Mouse (Mus musculus): ENCODE measurements around the gene Phyh. TPM values are rescaled to one million over a fixed set of nuclear protein-coding genes. Genes with fewer than 3 reads are reported as not detected.

Phyh gene
- total RNA-seq (2015): 79.9 and 87.4 TPM in 2 replicates
- 38.5 and 41.9 TPM in 2 replicates for total RNA-seq (2017)

DNA sequence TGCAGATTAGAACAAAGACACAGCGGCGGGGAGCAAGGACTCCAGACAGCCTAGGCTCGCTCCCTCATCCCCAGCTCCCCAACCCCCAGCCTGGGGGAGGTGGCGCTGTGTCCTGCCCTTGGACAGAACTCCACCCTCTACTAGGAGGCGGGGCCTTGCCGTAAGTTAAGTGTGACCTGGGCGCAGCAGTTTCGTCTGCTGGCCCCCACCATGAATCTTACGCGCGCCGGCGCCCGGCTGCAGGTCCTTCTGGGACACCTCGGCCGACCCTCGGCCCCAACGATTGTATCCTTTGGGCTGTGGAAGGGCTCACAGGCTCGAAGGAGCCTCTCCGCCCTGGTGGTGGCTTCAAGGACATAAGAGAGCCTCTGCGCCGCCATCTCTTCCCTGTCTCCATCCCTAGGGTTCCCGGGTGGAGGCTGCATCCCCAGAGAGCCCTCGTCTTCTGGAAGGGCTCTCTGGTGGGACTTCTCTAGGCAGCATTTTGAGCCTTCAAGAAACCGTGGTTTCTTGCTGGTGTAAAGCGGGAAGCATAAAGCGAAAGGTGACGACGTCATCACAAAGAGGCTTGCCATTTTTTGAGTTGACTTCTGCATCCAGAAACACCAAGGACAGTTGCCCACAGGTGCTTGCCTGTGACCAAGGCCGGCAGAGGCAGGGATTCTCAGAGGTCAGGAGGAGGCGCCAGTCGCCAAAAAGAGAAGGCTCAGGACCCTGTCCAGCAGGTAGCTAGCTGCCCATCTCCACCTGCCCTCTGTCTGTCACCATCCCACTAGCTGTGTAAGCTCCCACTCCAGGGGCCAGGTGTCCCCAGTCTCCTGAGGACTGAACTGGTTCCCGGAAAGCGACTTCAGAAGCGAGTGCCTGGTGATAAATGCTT is at the start of gene Phyh:
Gene Phyh, plus strand, starts transcription at position 160 of the 880 bp plus-strand sequence.
- peak; percentile 93 for ATAC-seq (replicated peaks; ENCODE audit: poor library complexity)

DNA sequence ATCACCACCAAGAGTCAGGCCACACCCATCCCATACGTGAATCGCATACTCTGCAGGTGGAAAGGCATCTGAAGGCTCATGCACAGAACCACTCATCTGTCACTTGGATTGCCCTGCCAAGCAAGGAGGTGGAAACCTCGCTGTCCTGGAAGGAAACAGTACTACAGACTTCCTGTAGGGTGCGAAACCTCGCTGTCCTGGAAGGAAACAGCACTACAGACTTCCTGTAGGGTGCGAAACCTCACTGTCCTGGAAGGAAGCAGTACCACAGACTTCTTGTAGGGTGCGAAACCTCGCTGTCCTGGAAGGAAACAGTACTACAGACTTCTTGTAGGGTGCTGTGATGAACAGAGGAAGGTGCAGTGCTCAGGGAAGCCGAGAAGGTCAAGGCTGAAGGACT is 46.1 kb upstream of the Phyh start:
- ATAC-seq (replicated peaks; ENCODE audit: poor library complexity): peak; percentile 47

DNA sequence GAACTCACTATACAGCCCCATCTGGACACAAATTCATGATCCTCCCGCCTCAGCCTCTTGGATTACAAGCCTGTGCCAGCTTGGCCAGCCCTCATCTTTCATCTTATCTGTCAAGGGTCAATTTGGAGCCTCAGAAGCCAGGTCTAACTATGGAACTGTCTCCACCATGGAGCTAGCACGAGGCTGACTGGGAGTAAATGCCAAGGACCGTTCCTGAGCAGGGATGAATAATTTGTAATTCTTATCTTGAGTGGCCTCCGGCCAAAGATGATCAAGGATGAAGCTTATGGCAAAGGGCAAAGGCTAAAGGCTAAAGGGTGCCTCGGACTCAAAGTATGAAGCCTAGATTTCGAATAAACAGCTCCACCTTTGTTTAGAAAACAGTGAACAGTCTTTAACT is 45.5 kb upstream of the Phyh start:
- ATAC-seq (replicated peaks; ENCODE audit: poor library complexity): no peak

DNA sequence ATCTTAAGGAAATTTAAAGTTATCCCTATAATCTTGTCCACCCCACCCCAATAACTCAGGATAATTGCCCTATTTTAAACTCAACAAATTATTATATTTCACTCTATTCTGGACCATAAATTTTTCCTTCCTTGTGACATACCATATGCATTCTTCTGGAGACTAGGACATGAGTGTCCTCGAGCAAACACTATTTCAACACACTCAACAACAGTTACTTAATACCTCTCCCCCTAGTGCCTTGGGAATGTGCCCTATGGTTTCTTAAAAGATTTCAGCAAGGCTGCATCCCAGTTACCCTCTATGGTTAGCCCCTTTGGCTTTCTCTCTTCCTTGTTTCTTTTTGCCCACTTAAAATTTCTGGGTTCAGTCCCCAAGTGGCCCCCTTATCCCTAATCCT is 43.7 kb upstream of the Phyh start:
- ATAC-seq (replicated peaks; ENCODE audit: poor library complexity): 0 out of 2 replicates have a peak, but pooled peaks have one; percentile 30

DNA sequence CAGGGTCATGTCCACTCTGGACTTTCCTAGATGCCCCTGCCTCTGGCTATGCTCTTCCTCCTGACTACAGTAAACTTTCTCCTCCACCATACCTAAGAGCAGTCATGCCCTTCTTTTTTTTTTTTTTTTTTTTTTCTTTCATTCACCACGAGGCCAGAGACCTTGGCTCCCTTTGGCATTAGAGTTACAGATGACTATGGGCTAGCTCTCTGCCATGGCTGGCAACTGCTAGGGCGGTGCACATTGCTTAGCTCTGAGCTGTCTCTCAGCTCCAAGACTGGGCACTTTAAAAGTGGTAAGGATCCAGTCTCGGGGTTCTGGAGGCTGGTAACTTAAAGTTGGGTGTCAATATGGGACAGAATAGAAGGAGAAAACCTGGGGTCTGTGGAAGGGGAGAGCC is 42.7 kb upstream of the Phyh start:
- no peak for ATAC-seq (replicated peaks; ENCODE audit: poor library complexity)

DNA sequence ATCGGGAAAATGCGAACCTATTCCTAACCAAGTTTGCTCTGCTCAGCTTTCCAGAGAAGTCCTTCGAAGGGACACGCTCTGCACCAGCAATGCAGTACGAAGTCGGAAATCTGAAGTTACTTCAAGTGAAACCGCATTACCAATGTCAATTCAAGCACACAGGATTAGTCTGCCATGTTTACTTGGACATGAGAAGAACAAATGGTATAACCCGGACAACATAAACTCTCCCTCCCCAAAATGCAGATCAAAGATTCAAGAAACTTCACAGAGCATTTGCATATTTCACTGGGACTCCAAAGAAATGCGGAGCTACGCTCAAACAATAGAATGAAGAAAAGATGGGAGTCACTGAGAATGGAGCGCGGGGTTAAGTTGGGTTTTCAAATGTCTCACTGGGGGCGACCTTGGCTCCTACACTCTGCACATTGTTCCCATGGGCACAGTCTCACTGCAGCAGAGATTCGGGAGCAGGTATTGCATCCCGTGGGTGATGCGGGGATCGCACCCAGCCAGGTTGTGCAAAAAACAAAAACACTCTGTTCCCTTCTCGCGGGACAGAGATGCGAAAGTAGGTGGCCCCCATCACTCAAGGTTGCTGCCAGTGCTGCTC is 38.0 kb upstream of the Phyh start:
- peak; percentile 45 for ATAC-seq (replicated peaks; ENCODE audit: poor library complexity)

DNA sequence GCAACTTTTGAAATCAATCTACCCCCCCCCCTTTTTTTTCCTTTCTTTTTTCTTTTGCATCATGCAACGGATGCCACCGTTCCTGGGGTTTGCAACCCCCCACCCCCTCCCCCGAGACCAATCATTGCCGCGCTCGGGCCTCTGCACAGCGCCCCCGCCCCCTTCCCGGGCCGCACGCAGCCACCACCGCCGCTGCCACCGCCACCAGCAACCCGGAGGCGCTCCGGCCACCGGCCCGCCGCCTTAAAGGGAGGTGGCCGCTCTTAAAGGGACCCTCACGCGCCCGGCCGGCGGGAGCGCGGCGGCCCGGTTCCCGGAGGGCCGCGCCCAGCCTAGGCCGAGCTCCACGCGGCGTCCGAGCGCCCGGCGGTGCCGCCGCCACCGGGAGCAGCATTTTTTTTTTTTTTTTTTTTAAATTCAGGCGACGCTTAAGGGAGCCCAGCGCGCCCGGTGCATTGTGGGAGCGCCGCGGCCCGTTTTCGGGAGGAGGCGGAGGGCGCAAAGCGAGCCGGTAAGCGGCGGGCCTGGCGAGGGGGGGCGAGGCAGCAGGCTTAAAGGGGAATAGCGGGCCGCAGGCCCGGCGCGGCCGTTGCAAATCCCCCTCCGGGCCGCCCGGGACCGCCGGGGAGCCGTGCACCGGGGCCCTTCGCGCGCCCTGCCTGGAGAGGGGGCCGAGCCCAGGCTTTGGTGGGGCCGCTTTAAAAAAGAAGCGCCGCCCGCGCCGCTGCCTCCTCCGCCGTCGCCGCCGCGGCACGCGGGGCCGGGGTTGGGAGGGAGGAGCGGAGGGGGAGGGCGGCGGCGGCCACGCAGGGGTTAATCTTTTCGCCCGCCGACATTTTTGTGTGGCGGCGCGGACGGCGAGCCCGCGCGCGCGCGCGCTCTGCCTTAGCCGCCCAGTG is 37.2 kb upstream of the Phyh start, which contains the start of gene Sephs1:
Gene Sephs1, plus strand, starts transcription at position 215 of the 899 bp plus-strand sequence.
- peak; percentile 79 for ATAC-seq (replicated peaks; ENCODE audit: poor library complexity)

DNA sequence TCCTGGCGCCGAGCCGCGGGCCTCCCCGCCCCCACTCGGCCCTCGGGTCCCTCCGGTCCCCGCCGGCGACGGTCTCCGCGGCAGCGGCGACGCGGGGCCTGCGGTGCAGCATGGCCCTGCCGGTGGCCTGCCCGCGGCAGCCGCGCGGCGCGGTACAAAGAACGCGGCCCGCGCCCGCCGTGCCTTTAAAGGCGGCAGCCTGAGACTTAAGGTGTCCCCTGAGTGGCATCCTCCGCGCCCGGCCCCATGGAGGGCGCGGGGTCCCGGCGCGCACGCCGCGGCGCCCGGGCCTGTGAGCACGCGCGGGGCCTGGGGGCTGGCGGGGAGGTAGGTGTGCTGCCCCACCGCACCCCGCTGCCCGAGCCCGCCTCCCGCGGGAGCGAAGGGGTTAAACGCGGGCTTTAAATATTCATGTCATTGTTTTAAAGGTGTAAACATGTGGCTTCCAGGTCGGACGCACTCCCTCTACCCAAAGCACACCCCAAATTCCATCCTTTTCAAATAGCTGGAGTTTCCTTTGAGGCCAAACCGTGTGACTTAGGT is 36.5 kb upstream of the Phyh start:
- peak; percentile 41 for ATAC-seq (replicated peaks; ENCODE audit: poor library complexity)

DNA sequence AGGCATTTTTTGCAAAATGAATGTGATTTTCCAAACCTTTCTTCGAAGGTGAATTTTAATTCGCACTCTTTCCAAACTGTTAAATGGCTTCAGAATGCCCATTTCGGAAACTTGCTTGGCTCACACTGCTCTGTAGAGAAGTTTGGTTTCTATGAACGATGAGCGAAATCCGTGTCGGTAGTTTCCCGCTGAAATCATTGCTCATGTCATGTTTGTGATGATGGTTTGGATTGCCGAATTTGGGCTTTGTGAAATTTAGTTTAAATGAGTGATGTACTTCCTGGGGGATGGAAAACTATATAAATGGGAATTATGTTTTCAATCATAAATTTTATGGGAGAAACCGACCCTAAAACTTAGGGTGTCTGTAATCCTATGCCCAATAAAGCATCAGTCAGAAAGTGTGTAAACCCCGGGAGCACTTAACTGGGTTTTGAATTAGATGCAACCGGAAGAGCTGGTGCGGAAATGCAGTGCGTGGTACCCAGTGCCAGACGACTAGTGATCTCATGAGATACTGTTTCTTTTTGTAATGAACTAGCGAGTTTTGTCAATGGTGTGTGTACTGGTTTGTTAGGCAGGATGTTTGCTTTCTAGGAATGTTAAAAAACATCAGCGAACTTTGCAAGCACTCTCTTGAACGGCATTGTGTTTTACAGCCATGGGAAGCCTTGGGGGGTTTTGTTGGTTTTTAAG is 35.7 kb upstream of the Phyh start:
- 0 out of 2 replicates have a peak, but pooled peaks have one; percentile 26 for ATAC-seq (replicated peaks; ENCODE audit: poor library complexity)

DNA sequence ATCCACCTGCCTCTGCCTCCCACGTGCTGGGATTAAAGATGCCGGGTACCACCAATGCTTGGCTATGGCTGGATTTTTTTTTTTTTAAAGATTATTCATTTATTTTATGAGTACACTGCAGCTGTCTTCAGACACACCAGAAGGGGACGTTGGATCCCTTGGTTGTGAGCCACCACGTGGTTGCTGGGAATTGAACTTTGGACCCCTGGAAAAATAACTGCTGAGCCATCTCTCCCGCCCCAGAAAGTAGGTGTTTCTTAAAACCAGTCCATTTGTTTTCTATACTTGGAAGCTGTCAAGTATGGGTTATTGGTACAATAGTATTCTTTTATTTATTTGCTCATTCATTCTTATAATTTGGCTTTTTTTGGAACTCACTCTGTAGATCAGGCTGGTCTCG is 31.9 kb upstream of the Phyh start:
- no peak for ATAC-seq (replicated peaks; ENCODE audit: poor library complexity)

DNA sequence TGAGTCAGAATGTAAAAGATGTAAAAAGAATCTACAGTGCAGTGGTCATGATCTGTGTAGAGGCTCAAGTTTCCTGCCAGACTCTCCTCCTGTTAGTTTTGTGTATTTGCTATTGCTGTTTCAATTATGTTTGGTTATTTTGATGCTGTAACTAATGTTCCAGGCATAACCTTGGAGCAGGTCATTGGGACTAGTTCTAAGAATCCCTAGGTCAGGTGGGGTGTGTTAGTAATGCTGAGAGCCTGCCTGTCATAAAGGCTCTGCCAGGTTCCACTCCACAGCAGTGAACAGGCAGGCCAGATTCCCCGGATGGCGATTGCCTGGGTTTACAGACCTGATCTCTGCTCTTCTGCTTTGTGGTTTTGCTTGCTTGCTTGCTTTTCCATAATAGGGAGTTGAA is 23.2 kb upstream of the Phyh start:
- ATAC-seq (replicated peaks; ENCODE audit: poor library complexity): no peak

DNA sequence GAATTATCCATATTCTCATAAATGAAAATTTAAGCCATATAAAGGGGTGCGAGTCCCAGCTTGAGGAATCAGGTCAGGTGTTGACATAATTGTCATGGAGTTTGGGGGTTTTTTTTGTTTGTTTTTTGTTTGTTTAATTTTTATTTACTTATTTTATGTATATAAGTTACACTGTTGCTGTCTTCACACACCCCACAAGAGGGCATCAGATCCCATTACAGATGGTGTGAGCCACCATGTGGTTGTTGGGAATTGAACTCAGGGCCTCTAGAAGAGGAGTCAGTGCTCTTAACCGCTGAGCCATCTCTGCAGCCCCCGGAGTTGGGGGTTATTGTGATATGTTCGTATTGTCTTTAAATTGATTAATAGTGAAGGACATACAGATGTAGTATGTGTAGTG is 21.8 kb upstream of the Phyh start:
- ATAC-seq (replicated peaks; ENCODE audit: poor library complexity): no peak

DNA sequence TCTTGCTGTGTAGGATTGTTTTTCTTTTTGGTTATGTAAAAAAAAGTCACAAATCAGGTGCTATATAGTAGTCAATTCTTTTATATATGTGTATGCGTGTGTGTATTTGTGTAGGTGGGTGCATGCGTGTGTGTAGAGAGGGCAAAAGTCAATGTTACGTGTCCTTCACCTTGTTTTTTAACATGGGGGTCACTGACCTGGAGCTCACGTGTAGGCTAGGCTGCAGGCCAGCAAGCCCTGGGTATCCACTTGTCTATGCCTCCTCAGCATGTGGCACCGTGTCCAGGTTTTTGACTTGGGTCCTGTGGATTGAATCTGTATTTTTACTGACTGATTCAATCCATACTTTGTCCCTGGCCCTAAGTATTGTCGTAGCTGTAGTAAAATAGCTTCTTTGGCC is 18.2 kb upstream of the Phyh start:
- ATAC-seq (replicated peaks; ENCODE audit: poor library complexity): no peak

DNA sequence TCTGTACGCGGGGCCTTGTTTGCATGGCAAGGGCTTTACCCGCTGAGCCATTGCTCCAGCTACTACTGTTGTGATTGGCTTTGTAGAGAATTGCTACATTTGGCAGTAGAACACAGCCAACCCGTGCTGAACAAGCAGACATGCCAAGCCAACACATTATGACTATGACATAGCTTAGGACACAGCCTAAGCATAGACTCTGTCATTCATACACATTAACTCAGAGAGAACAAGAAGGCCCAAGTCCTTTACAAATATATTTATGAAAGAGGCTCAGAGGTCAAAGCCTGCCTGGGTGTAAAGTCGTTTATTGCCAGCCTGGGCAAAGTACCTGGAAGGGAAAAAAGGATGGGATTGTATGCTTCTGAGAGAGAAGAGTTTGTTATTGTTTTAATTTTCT is 16.5 kb upstream of the Phyh start:
- no peak for ATAC-seq (replicated peaks; ENCODE audit: poor library complexity)

DNA sequence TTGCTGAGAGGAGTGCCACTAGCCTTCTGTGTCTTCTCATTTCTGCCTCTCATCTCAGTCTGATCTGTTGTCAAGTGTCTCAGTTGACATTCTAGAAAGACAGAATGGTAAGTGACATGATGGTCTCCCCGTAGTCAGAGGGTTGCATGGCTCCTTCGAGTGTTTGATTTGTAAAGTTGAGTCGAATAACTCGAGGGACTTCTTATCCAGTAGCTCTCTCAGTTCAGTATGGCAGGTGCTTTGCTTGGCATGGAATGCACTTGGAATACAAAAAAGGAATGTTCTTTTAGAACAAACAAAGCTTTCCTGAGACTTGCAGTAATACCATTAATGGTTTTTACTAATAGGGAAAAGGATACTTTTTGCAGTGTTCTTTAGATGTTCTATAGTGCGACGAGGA is 11.7 kb upstream of the Phyh start:
- ATAC-seq (replicated peaks; ENCODE audit: poor library complexity): no peak

DNA sequence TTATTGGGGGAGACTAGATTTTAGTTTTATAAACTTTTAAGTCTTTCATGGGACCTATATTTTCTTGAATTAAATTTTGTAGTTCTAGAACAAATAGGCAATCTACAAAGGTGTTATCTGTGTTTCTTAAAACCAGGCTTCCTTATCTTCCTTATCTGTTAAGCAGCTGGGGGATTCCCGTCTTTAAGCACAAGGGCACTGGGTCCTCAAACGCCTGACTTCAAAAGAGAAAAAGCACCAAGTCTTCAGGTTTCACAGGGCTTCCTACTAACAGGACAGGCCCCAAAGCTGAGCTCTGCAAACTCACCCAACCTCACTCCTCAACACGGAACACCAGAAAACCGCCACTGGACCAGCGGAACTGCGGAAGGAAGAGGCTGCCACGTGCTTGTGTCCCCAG is 10.9 kb upstream of the Phyh start:
- 0 out of 2 replicates have a peak, but pooled peaks have one; percentile 29 for ATAC-seq (replicated peaks; ENCODE audit: poor library complexity)

DNA sequence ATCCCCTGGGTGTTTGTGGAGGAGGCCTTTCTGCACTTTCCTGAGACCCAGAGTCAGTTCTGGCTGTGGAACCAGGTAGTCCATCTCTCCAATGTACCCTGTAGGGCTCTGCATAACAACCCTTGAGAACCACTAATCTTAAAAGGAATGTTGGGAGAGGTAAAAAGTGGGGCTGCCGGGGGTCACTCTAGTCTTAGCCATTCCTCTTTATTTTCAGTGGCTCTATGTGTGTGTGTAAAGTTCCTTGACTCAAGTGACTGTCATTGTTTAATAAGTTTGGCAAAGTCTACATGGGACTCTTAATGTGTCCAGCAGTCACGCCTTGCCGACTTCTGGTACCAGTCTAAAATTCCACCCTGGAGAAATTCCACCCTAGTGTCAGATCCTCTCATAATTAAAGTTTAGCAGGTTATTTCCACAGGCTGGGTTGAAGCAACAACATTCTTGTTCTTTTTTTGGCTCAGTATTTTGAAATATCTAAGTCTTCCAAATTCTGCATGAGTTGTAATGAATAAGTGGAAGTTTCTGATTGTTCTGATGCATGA is 10.0 kb upstream of the Phyh start:
- ATAC-seq (replicated peaks; ENCODE audit: poor library complexity): no peak

DNA sequence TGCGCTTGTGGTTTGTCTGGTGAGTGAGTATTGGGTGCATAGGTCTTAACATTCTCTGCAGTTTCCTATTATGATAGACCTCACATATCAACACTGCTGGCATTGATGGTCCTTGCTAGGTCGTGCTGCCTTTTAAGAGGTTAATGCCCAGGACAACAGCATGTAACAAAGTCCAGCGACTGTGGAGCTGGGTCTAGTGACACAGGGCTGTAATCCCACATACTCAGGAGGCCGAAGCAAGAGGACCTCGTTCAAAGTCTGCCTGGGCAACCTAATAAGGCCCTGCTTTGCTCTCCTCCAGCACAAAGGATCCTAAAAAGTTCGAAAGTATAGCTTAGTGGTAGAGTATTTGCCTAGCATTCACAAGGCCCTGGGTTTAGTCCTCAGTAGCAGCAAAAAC is 8.9 kb upstream of the Phyh start:
- ATAC-seq (replicated peaks; ENCODE audit: poor library complexity): no peak

DNA sequence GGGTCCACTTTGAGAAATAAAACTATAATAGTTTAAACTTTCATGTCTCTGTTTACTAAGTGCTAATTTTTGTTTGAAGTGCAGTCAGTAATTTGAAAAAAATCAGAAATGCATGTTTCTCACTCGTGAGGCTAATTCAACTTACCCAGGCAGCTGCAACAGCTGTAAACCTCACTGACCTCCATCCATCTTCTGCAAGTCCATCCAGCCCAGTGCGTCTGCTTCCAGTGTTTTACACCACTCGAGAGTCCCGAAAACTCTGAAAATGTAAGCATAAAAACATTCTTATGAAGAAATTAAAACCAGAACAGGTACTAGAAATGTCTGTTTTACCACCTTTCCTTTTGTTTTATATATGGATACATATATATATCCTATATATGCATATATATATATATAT is 8.3 kb upstream of the Phyh start:
- ATAC-seq (replicated peaks; ENCODE audit: poor library complexity): no peak

DNA sequence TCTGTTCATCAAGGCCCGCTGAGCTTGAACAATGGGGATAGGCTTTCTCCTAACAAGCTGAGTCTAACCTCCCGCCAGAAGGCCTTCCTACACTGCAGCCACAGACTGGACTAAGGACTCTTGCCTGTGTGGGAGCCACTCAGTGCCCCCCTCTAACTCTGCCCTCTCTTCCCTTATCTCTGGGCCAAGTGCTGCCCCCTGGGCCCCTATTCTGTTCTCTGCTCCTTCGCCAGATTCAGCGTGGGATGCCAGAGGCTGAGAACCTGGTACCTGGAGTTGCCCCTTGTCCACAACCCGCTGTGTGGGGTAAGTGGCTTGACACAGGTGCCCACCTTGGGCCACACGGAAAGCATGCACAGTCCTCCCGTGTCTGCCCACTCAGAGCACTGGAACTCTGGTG is 4.9 kb upstream of the Phyh start:
- no peak for ATAC-seq (replicated peaks; ENCODE audit: poor library complexity)
